Mouse (Mus musculus) MEL (cell line): ENCODE data around the gene Ddb2. TPM values are rescaled to one million over a fixed set of nuclear protein-coding genes. Genes with fewer than 3 reads are reported as not detected.

Source experiments
- DNase-seq: peaks from one replicate; pipeline ENCODE4 v3.0.0; 2011; ENCODE audit warnings: low read depth, low spot score
- H3K27ac ChIP-seq: 2 replicates; pipeline ENCODE4 v1.5.1; 2012; ENCODE audit warnings: low read depth, mild to moderate bottlenecking, control low read depth, low read length, moderate library complexity; ENCODE audit not compliant: control insufficient read depth
- H3K27me3 ChIP-seq, 2 experiments: fragments of 150-350 bp in 1 of 2; sonication (generic) in 1 of 2; 2 replicates each; pipeline ENCODE4 v1.6.1; 2012; ENCODE audit warnings: low read length in 2 of 2, mild to moderate bottlenecking in 2 of 2, improper control_type of control experiment in 1 of 2, moderate library complexity in 1 of 2; ENCODE audit not compliant: insufficient read depth in 2 of 2, control insufficient read depth in 1 of 2
- H3K36me3 ChIP-seq, 2 experiments: 2 replicates each; pipeline ENCODE4 v1.6.1; 2012 to 2014; ENCODE audit warnings: low read length in 2 of 2, improper control_type of control experiment in 1 of 2, inconsistent platforms in 1 of 2, mild to moderate bottlenecking in 1 of 2; ENCODE audit not compliant: insufficient read depth in 2 of 2, control insufficient read depth in 1 of 2
- H3K4me1 ChIP-seq, 2 experiments: fragments of 150-350 bp in 1 of 2; sonication (generic) in 1 of 2; 2 replicates each; pipeline ENCODE4 v1.6.1; 2012; ENCODE audit warnings: low read length in 2 of 2, improper control_type of control experiment in 1 of 2, mild to moderate bottlenecking in 1 of 2; ENCODE audit not compliant: insufficient read depth in 2 of 2, control insufficient read depth in 1 of 2
- H3K4me3 ChIP-seq, 2 experiments: fragments of 150-350 bp in 1 of 2; sonication (generic) in 1 of 2; 2 replicates each; pipeline ENCODE4 v1.5.1; 2012; ENCODE audit warnings: low read depth in 2 of 2, low read length in 2 of 2, mild to moderate bottlenecking in 2 of 2, moderate library complexity in 2 of 2, control low read depth in 1 of 2, improper control_type of control experiment in 1 of 2; ENCODE audit not compliant: control insufficient read depth in 1 of 2, insufficient read depth in 1 of 2
- H3K79me2 ChIP-seq: 2 replicates; pipeline ENCODE4 v1.6.1; 2012; ENCODE audit warnings: mild to moderate bottlenecking, low read length, moderate library complexity; ENCODE audit not compliant: control insufficient read depth, poor library complexity, insufficient read depth
- H3K9ac ChIP-seq: 2 replicates; pipeline ENCODE4 v1.6.1; 2012; ENCODE audit warnings: low read depth, mild to moderate bottlenecking, control low read depth, low read length, moderate library complexity; ENCODE audit not compliant: control insufficient read depth, poor library complexity, severe bottlenecking
- H3K9me3 ChIP-seq: fragments of 150-350 bp; sonication (generic); replicated peaks from 2 replicates; pipeline ENCODE4 v1.6.1; 2012; ENCODE audit warnings: mild to moderate bottlenecking, low read length, improper control_type of control experiment, moderate library complexity; ENCODE audit not compliant: insufficient read depth
- BHLHE40 ChIP-seq: IDR thresholded peaks from 2 replicates; pipeline ENCODE4 v1.6.1; 2012; ENCODE audit warnings: low read depth, mild to moderate bottlenecking, inconsistent platforms, low read length, improper control_type of control experiment, borderline replicate concordance
- CHD2 ChIP-seq: IDR thresholded peaks from 2 replicates; pipeline ENCODE4 v1.6.1; 2011; ENCODE audit warnings: low read length, improper control_type of control experiment
- CTCF ChIP-seq, 3 experiments: IDR thresholded peaks in 2 of 3; conservative IDR thresholded peaks in 1 of 3; 2 replicates each; pipeline ENCODE4 v1.5.1; 2011 to 2012; ENCODE audit warnings: low read length in 3 of 3, low read depth in 2 of 3, mild to moderate bottlenecking in 2 of 3, improper control_type of control experiment in 1 of 3, inconsistent platforms in 1 of 3, mixed read lengths in 1 of 3, moderate library complexity in 1 of 3; ENCODE audit not compliant: control insufficient read depth in 1 of 3, insufficient read depth in 1 of 3, poor library complexity in 1 of 3, severe bottlenecking in 1 of 3
- E2F4 ChIP-seq: IDR thresholded peaks from 2 replicates; pipeline ENCODE4 v1.6.1; 2011; ENCODE audit warnings: low read depth, low read length, improper control_type of control experiment, borderline replicate concordance
- ELF1 ChIP-seq: IDR thresholded peaks from 2 replicates; pipeline ENCODE4 v1.6.1; 2014; ENCODE audit warnings: low read depth, mild to moderate bottlenecking, inconsistent platforms, low read length, improper control_type of control experiment, moderate library complexity
- EP300 ChIP-seq, 2 experiments: IDR thresholded peaks; 2 replicates each; pipeline ENCODE4 v1.6.1; 2011; ENCODE audit warnings: improper control_type of control experiment in 2 of 2, low read length in 2 of 2, low read depth in 1 of 2, mild to moderate bottlenecking in 1 of 2
- ETS1 ChIP-seq: IDR thresholded peaks from 2 replicates; pipeline ENCODE4 v1.6.1; 2012; ENCODE audit warnings: low read depth, mild to moderate bottlenecking, inconsistent platforms, low read length, improper control_type of control experiment, moderate library complexity
- GABPA ChIP-seq: IDR thresholded peaks from 2 replicates; pipeline ENCODE4 v1.6.1; 2012; ENCODE audit warnings: low read depth, mild to moderate bottlenecking, inconsistent platforms, low read length, improper control_type of control experiment, moderate library complexity
- GATA1 ChIP-seq: IDR thresholded peaks from 2 replicates; pipeline ENCODE4 v1.6.1; 2011; ENCODE audit warnings: low read depth, low read length, improper control_type of control experiment
- HCFC1 ChIP-seq: IDR thresholded peaks from 2 replicates; pipeline ENCODE4 v1.6.1; 2012; ENCODE audit warnings: low read depth, mild to moderate bottlenecking, inconsistent platforms, low read length, improper control_type of control experiment, moderate library complexity
- JUND ChIP-seq: IDR thresholded peaks from 2 replicates; pipeline ENCODE4 v1.6.1; 2011; ENCODE audit warnings: low read depth, mild to moderate bottlenecking, improper control_type of control experiment, low read length
- KAT2A ChIP-seq: conservative IDR thresholded peaks from 2 replicates; pipeline ENCODE4 v1.6.1; 2012; ENCODE audit warnings: low read depth, low read length, improper control_type of control experiment, inconsistent platforms
- MAFK ChIP-seq: IDR thresholded peaks from 2 replicates; pipeline ENCODE4 v1.6.1; 2011; ENCODE audit warnings: low read depth, mild to moderate bottlenecking, low read length, improper control_type of control experiment, borderline replicate concordance
- MXI1 ChIP-seq: IDR thresholded peaks from 2 replicates; pipeline ENCODE4 v1.6.1; 2011; ENCODE audit warnings: mild to moderate bottlenecking, low read depth, low read length, improper control_type of control experiment
- MYB ChIP-seq: IDR thresholded peaks from 2 replicates; pipeline ENCODE4 v1.6.1; 2011; ENCODE audit warnings: mild to moderate bottlenecking, low read depth, low read length, improper control_type of control experiment
- MYC ChIP-seq: IDR thresholded peaks from 2 replicates; pipeline ENCODE4 v1.6.1; 2011; ENCODE audit warnings: low read depth, mild to moderate bottlenecking, low read length, improper control_type of control experiment, moderate library complexity
- NELFE ChIP-seq: IDR thresholded peaks from 2 replicates; pipeline ENCODE4 v1.6.1; 2011; ENCODE audit warnings: low read depth, low read length, improper control_type of control experiment
- NRF1 ChIP-seq: IDR thresholded peaks from 2 replicates; pipeline ENCODE4 v1.6.1; 2014; ENCODE audit warnings: low read depth, mild to moderate bottlenecking, inconsistent platforms, low read length, improper control_type of control experiment, moderate library complexity; ENCODE audit not compliant: poor library complexity, insufficient read depth, severe bottlenecking
- POLR2A ChIP-seq, 2 experiments: IDR thresholded peaks; 2 replicates each; pipeline ENCODE4 v1.6.1; 2011 to 2012; ENCODE audit warnings: low read length in 2 of 2, mild to moderate bottlenecking in 2 of 2, control low read depth in 1 of 2, improper control_type of control experiment in 1 of 2, low read depth in 1 of 2, moderate library complexity in 1 of 2; ENCODE audit not compliant: control insufficient read depth in 1 of 2, insufficient read depth in 1 of 2, poor library complexity in 1 of 2
- POLR2AphosphoS2 ChIP-seq: IDR thresholded peaks from 2 replicates; pipeline ENCODE4 v1.6.1; 2011; ENCODE audit warnings: low read length, improper control_type of control experiment
- POLR2AphosphoS5 ChIP-seq: IDR thresholded peaks from 2 replicates; pipeline ENCODE4 v1.6.1; 2012; ENCODE audit warnings: low read depth, borderline replicate concordance, mild to moderate bottlenecking, inconsistent platforms, low read length, moderate library complexity, mixed read lengths
- RAD21 ChIP-seq: IDR thresholded peaks from 2 replicates; pipeline ENCODE4 v1.6.1; 2011; ENCODE audit warnings: mild to moderate bottlenecking, low read depth, low read length, improper control_type of control experiment
- RCOR1 ChIP-seq: IDR thresholded peaks from 2 replicates; pipeline ENCODE4 v1.6.1; 2012; ENCODE audit warnings: low read depth, mild to moderate bottlenecking, inconsistent platforms, low read length, improper control_type of control experiment
- SIN3A ChIP-seq: IDR thresholded peaks from 2 replicates; pipeline ENCODE4 v1.6.1; 2012; ENCODE audit warnings: low read length, improper control_type of control experiment, inconsistent platforms
- SMC3 ChIP-seq: IDR thresholded peaks from 2 replicates; pipeline ENCODE4 v1.6.1; 2011; ENCODE audit warnings: low read depth, low read length, improper control_type of control experiment
- TBP ChIP-seq: IDR thresholded peaks from 2 replicates; pipeline ENCODE4 v1.8.0; 2011; ENCODE audit warnings: low read depth, low read length, improper control_type of control experiment
- TCF12 ChIP-seq: IDR thresholded peaks from 2 replicates; pipeline ENCODE4 v1.6.1; 2014; ENCODE audit warnings: low read depth, mild to moderate bottlenecking, inconsistent platforms, low read length, improper control_type of control experiment, moderate library complexity
- UBTF ChIP-seq: IDR thresholded peaks from 2 replicates; pipeline ENCODE4 v1.6.1; 2012; ENCODE audit warnings: low read depth, mild to moderate bottlenecking, inconsistent platforms, low read length, improper control_type of control experiment, moderate library complexity, borderline replicate concordance; ENCODE audit not compliant: insufficient read depth
- USF1 ChIP-seq: IDR thresholded peaks from 2 replicates; pipeline ENCODE4 v1.6.1; 2014; ENCODE audit warnings: low read depth, mild to moderate bottlenecking, inconsistent platforms, low read length, improper control_type of control experiment, moderate library complexity
- ZC3H11A ChIP-seq: IDR thresholded peaks from 2 replicates; pipeline ENCODE4 v1.6.1; 2012; ENCODE audit warnings: low read depth, mild to moderate bottlenecking, inconsistent platforms, low read length, improper control_type of control experiment
- ZKSCAN1 ChIP-seq: IDR thresholded peaks from 2 replicates; pipeline ENCODE4 v1.6.1; 2012; ENCODE audit warnings: low read depth, mild to moderate bottlenecking, inconsistent platforms, low read length, improper control_type of control experiment, moderate library complexity
- ZMIZ1 ChIP-seq: IDR thresholded peaks from 2 replicates; pipeline ENCODE4 v1.6.1; 2012; ENCODE audit warnings: low read depth, mild to moderate bottlenecking, inconsistent platforms, low read length, improper control_type of control experiment, moderate library complexity
- polyA plus RNA-seq, 2 experiments: library from polyadenylated mRNA; stranded (reverse) in 1 of 2; unstranded in 1 of 2; fragments of >175 nt in 1 of 2; fragments of >200 nt in 1 of 2; gene quantifications; 2 replicates each; pipeline versions ENCODE4 v1.2.1 to v1.2.4; 2012; ENCODE audit warnings: low replicate concordance in 2 of 2, low read depth in 1 of 2; ENCODE audit not compliant: insufficient read length in 2 of 2, insufficient read depth in 1 of 2, missing spikeins in 1 of 2
- total RNA-seq: library from RNA; depleted of rRNA; stranded (reverse); fragments of 300-350 nt; gene quantifications from 2 replicates; pipeline ENCODE4 v1.2.3, GENCODE M21; 2012

Gene Ddb2
- total and polyA plus RNA-seq, 3 experiments: 8.4 to 12.6 TPM; not detected in 1

GRCm38 (mm10) chr2:91202222-91202971 lies 34.4 kb downstream of the Ddb2 start, which contains the start of the genes Nr1h3 and Acp2 (continued):
- TF ChIP-seq UBTF (no peak), USF1 (peak; percentile 28; the same call in 1 of the 2 replicates), MYB (no peak), EP300 (IDR thresholded peaks at IDR 0.05; ENCODE audit: low read depth in 1 of 2, low read length in 2 of 2) (0 out of 4 replicates have a peak, but pooled peaks of 1 of the 2 experiments have one; percentile 38), POLR2AphosphoS2 (peak; percentile 79), NELFE (peak; percentile 79), KAT2A (peak; percentile 89), NRF1 (peak; percentile 38; the same call in 1 of the 2 replicates), ELF1 (peak; percentile 86), TBP (peak; percentile 94), CHD2 (no peak), ZMIZ1 (peak; percentile 71), ETS1 (no peak), MYC (0 out of 2 replicates have a peak, but pooled peaks have one; percentile 77), RAD21 (no peak), SIN3A (peak; percentile 93), ZC3H11A (no peak), MXI1 (peak; percentile 81), CTCF (IDR thresholded peaks at IDR 0.05 in 2 of 3, conservative IDR thresholded peaks at IDR 0.05 in 1 of 3; ENCODE audit: control insufficient read depth in 1 of 3, insufficient read depth in 1 of 3, low read depth in 2 of 3, low read length in 3 of 3, poor library complexity in 1 of 3, severe bottlenecking in 1 of 3) (no peak), GATA1 (no peak; the same call in 1 of the 2 replicates), ZKSCAN1 (no peak), TCF12 (peak; percentile 90), SMC3 (0 out of 2 replicates have a peak, but pooled peaks have one; percentile 8), POLR2A (IDR thresholded peaks at IDR 0.05; ENCODE audit: control insufficient read depth in 1 of 2, insufficient read depth in 1 of 2, low read depth in 1 of 2, low read length in 2 of 2, poor library complexity in 1 of 2) (peak in 1 of 2 experiments; percentile 84; a peak in 3 of 4 replicates)

GRCm38 (mm10) chr2:91198888-91199287 lies 37.9 kb downstream of the Ddb2 start:
- TF ChIP-seq MAFK: no peak
- TF ChIP-seq SIN3A: no peak
- no peak for TF ChIP-seq TBP
- no peak for TF ChIP-seq USF1
- no peak for TF ChIP-seq HCFC1
- TF ChIP-seq ZC3H11A: no peak
- no peak for TF ChIP-seq GABPA
- TF ChIP-seq BHLHE40: no peak
- TF ChIP-seq E2F4: no peak
- no peak for TF ChIP-seq ETS1
- no peak for TF ChIP-seq RCOR1
- no peak for TF ChIP-seq POLR2AphosphoS5
- no peak for TF ChIP-seq NRF1
- TF ChIP-seq JUND: no peak
- no peak for TF ChIP-seq CHD2
- H3K4me3 ChIP-seq: no peak overlapping the region
- peaks cover 3 to 22% of the 10 kb centered on the region in 2 experiments for H3K4me1 ChIP-seq
- H3K79me2 ChIP-seq: peaks cover 3% of the 10 kb centered on the region; the same call in 1 of the 2 replicates
- H3K9me3 ChIP-seq: no peaks in the 10 kb centered on the region
- H3K27me3 ChIP-seq: no peaks in the 10 kb centered on the region
- DNase-seq: no peak
- H3K36me3 ChIP-seq: peaks cover 0 to 16% of the 10 kb centered on the region in 2 experiments; a peak in 2 of 4 replicates
- H3K9ac ChIP-seq: no peak overlapping the region
- H3K27ac ChIP-seq: no peak overlapping the region
